Mouse (Mus musculus): ENCODE measurements around the gene Otos.

DNA sequence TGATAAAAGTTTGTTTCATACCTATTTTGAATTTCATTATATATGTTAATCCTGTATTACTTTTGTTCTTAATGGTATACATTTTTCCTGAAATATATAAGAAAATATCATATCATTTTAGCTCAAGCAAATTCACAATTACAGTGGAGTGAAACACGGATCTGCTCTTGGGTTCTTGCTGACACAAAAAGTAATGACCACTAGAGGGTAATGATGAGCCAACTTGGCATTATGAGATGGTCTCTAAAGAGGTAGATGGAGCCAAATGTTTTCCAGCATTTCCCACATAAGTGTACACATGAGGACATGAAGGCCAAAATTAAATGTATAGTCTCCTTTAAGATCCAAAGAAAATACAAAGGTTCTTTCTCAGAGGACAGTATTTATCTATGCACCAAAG is 34.1 kb downstream of the Otos start:
- no peak for TF ChIP-seq POLR2A (IDR thresholded peaks at IDR 0.05; ENCODE audit: low read depth, low read length)
- no peak for TF ChIP-seq CTCF (IDR thresholded peaks at IDR 0.05; ENCODE audit: extremely low read depth, insufficient read depth, insufficient read length, insufficient replicate concordance)
